Mouse (Mus musculus) T-helper 1 cell (primary cell): ENCODE measurements around the gene Clrn3.

Experiments used
- in situ Hi-C: fragments of 300-600 bp; cut with MboI, MseI; formaldehyde crosslinking; loops from one replicate; pipeline ENCODE4 v1.15.1; 2025; ENCODE audit warnings: high pct_unique_total_duplicates

Gene Clrn3

DNA sequence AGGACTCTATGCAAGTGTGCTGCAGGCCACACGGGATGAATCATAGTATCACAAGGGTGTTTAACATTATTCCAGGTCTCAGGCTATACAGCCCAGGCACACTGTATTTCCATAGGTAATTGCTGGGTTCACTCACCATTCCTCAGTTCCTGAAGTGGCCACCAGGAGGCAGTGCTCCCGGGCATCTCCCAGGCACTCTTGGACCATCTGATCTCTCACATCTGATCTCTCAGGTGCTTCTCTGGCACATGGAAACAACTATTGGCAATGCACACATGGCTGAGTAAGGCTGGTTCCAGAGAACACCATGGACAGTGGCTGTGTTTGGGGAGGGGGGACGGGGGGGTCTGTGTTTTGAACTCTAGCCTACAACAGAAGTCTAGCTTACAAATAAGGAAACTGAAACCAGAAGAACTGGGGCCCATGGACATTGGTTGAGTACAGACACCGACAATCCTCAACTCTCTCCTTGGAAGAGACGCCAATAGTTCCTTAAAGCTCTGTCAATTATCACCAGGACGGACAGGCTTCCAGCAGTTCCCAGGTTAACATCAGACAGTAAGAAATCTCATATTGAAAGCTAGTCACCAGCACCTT, 40.1 kb downstream of the Clrn3 start:
- in situ Hi-C loops = no loop called here

DNA sequence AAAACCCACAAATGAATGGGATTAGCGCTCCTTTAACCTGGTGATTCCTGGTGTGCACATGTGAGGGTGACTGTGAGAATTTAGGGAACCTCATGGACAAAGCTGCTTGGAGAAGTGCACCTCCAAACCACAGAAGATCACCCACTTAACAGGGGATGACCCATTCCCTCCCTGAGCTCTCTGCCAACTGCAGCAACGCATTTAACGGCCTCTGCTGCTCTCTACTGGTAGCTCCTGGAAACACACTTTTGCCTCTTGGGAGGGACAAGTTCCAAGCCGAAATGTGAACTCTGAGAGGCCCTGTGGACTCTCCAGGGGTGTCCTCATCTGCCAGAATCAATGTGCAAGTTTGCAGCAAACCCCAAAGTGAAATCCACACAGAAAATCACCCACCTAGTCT, 41.0 kb downstream of the Clrn3 start:
- in situ Hi-C loops = no loop called here

DNA sequence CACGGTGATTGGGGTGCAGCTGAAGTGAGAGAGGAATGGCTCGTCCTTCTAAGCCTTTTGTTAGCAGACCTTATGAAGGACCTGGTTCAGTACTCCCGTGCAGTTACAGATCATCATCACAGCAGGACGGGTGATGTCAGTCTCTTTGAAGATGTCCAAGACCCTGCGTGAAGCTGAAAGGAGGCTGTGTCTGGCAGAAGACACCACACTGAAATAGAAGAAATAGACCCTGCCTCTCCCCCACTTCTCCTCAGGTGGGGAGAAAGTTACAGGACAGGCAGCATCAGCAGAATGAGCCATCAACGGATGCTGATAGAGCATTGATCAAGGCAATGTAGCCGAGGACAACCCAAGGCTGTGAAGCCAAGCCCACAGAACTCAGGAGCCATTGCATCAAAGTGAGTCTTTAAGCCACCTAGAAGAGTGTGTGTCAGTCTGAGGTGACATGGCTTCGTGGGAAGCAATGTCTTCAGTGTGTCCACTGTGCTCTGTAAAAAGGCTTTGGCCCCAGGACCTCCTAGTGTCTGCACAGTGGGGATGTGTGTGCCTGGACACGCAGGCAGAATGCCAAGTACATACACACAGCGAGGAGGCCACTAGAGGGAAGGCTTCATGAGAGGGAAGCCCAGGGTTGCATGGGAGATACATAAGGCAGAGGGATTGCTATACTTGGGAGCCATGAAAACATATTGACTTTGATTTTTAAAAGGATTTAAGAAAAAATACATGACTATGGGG, 41.6 kb downstream of the Clrn3 start:
- in situ Hi-C loops = no loop called here

DNA sequence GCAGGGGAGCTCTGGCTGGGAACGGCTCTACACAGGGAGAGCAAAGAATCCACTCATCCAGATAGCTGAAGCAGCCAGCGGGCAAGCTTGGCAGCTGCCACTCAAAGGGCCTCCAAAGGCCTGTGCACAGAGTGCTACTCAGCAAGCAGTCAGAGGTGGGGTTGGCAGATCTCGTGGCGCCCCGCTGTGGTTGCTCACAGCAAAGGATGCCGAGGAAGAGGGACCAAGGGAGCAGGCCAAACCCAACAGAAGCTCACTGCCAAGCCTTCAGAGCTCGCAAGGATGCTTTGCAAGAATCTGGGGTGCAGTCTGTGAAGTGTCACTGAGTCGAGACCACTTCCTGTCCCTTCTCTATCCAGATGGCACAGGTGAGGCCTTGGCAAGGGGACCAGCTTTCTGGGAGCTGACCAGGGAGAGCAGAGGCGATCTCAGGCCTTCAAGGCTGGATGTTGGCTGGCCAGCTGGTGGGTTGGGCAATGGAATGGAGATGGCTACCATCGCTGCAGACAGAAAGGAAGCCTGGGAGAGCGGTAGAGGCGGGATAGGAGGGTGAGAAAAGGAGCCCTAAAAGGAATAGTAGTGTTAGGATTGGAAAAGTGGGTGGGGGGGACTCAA, 42.6 kb downstream of the Clrn3 start:
- in situ Hi-C loops = no loop called here

DNA sequence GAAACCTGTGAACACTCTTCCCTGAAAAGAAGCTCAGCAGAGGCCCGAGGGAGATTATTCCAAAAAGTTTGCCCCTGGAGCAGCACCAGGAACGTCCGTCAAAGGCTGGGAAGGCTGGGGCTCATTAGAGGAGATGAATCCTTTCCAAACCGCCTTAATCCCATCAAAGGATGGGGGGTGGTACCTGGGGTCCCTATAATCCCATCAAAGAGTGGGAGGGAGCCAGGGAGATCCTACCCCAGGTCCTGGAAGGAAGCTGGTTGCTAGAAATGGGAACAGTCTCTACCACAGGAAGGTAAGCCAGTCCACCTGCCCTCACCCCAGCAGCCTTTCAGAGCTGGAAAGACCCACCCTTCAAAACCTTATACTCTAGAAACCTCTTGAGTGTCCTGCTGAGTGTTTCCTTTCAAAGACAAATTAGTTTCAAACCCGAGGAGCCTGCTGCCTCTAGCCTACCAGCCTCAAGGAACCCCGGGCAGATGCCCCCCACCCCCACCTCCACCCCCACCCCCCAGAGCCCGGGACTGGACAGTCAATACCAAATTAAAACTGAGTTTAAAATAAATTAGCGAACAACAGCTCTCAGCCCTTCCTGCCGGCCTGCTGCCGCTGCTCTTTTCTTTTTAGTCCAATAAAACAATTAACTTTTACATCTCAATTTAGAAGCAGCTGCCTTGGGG, 43.2 kb downstream of the Clrn3 start:
- in situ Hi-C loops = no loop called here

DNA sequence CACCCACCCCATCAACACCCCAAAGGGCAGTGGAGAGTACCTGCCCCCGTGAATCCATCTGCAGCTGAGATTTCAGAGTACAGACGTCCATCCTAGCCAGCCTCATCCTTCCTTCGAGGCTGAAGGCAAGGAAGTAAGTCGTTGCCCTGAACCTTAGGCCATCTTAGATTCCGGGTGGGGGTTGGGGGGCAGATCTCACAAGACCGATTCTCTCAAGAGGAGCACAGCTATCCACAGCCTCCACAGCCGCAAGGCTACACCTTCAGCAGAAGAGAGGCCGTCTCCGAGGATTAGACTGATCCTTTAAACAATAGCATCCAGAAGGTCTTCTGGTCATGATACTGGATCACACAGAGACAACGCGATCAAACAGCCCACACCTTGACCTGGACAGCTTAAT, 44.1 kb downstream of the Clrn3 start:
- in situ Hi-C loops = no loop called here

DNA sequence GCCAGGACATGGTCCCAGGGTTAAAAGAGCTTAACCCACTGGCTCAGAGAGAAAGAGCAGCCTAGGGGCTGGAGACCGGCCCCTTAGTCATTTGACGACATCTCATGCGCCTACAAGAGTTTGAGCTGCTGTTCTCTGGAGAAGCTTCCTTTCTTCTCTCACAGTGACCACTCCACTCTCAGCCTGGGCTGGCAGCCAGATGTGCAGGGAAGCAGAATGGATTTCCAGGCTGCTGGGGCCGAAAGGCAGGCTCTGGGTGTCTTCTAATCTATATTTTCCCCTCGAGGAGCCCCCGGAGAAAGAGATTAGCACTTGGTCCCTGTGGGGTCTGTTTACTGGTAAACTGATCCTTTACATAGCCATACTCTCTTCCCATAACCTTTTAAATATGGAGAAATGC, 44.7 kb downstream of the Clrn3 start:
- in situ Hi-C loops = no loop called here

DNA sequence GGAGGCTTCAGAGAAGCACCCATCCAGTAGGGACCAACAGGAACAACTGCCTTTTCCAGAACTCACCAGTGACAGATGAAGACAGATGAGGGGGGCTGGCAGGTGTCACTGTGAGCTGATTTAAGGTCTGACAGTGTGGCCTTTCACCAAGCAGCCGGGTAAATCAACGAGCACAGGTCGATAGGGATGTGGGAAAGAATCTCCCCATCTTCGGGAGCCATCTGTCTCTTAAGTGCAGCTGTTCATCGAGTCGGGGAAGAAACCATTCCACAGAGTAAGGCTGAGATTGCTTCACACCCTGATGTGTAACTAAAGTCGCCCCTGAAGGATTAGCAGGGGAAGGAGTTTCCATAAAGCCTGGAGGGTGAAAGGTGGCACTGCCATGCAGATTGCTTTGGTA, 47.3 kb downstream of the Clrn3 start:
- in situ Hi-C loops = no loop called here

DNA sequence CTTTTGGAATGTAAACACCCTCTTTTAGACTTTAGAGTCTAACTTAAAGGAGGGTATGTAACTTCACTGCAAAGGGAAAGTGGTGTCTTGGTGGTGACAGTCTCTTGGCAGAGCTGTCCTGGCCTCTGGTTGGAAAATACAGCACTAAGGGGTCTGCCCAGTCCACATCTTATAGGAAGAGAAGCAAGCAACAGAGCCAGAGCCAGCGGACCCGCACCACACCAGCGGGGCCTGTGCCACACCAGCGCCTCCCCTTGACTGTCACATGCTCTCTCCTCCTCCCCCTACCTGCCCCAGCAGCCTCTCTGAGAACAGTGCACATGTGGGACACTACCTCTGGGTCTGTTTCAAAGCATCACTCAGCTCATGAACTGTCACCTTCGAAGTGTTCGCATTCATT, 48.5 kb downstream of the Clrn3 start:
- in situ Hi-C loops = loop anchor here (5.0 to 10.0 kb wide), 2 partner anchors 73 to 1055 kb away; no protein-coding TSS in a partner anchor

DNA sequence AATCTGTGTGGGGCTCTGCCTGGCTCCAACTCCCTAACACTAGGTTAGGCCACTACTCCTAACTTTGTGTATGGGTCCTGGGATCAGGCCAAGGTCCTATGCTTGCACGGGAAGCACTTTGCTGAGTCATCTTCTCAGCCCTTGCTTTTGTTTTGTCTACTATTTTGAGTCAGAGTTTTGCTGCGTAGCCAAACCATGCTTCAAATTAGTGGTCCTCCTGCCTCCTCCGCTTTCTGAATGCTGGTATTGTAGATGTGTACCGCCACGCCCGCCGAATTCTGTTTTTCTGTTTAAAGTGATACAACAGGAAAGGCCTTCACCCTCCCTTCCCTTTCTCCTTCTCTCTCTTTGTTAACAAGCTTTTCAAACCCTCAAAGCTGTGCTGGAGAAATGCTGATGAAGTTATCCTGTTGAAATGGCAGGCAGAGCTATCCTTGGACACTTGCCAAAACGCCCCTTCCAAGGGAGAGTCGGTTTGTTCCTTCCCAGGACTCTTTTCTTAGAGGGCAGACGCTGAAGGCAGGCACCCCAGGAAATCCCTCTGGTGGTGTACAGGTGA, 49.1 kb downstream of the Clrn3 start:
- in situ Hi-C loops = loop anchor here (5.0 to 10.0 kb wide), 2 partner anchors 72 to 1055 kb away; no protein-coding TSS in a partner anchor

DNA sequence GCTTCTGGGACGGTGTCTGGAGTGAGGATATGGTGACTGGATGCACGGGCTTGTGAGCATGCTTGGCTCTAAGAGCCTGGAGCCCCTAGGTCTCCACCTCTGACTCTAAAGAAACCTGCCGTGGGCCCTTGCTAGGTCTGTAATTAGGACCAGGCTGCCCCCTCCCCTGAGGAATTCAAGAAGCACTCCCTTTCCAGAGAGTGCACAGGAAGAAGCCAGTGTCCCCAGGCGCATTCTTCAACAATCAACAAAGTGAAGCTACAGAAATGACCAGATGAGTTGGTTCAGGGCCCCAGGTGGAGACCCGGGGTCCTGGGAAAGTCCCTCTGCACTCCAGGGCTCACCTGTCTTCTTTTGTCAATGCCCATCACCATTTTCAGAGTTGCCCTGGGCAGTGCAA, 51.2 kb downstream of the Clrn3 start:
- in situ Hi-C loops = loop anchor here (5.0 to 10.0 kb wide), 2 partner anchors 70 to 1052 kb away; no protein-coding TSS in a partner anchor

DNA sequence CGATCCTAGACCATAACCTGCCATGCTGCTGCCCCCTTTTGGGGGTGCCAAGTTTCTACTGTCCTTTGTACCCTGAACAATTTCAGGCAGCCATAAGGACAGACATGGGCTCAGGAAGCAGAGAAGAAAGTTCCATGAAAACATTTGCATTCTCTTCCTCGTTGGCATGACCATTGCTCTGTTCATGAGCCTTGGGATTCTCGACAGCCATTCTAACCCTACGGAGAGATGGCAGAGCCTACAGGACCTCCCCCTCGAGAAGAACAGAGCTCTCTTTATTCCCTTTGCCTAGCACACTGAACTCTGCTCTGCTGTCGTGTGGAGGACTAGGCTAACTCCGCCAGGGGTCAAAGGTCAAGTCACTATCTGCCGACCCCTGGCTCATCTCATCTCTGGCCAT, 52.5 kb downstream of the Clrn3 start:
- in situ Hi-C loops = loop anchor here (5.0 to 10.0 kb wide), 2 partner anchors 69 to 1051 kb away; no protein-coding TSS in a partner anchor

DNA sequence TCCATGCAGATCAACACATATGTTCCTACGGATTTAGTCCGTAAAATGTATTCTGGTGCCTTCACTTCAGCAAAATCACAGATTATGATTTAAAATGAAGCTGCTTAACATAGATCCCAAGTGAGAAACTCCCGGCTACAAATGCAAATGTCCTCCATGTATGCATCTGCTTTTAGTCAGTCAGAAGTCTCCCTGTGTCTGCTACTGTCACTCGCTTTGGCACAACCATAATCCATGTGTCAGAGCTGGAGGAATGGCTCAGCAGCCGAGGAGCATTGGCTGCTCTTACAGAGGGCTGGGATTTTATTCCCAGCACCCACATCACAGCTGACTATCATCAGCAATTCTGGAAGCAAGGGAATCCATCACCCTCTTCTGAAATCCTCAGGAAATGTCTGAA, 58.1 kb downstream of the Clrn3 start:
- in situ Hi-C loops = loop anchor here (10.0 to 25.0 kb wide), 2 partner anchors 1046 to 1633 kb away; no protein-coding TSS in a partner anchor

DNA sequence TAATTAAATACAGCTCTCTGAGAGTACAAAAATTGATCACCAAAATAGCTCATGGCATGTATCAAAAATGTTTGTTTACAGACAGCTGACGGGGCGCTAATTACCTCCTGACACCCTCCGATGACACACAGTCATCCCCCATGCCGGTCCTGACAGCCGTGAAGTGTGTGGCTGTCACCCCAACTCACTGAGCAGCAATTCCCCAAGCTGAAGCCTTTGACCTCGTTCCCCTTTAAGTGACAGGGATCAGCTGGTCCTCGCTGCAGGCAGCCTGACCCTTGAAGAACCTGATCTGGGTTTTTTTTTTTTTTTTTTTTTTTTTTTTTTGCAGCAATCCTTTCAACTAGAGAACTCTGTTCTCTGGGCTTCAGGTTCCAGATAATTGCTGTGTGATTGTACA, 59.8 kb downstream of the Clrn3 start:
- in situ Hi-C loops = loop anchor here (25.0 kb wide), 1 partner anchor 1631 kb away; no protein-coding TSS in a partner anchor

DNA sequence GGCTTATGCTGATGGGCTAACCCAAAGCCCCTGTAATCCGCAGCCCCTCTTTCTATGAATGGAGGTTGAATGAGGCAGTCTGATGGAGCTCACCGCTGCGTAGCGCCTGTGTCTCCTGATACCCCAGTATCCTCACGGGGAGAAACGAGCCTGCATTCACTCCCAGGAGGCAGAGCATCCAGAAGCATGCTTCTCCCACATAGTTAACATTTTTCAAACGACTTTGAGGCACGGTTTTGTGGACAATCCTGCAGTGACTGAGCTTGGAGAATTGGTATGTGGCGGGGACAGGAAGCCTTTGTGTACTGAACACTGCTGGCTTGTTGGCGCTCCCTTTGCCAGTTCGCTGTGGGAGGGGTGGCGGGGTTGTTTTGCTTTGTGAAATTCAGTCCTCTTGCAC, 63.2 kb downstream of the Clrn3 start:
- in situ Hi-C loops = loop anchor here (25.0 kb wide), 1 partner anchor 1628 kb away; no protein-coding TSS in a partner anchor

DNA sequence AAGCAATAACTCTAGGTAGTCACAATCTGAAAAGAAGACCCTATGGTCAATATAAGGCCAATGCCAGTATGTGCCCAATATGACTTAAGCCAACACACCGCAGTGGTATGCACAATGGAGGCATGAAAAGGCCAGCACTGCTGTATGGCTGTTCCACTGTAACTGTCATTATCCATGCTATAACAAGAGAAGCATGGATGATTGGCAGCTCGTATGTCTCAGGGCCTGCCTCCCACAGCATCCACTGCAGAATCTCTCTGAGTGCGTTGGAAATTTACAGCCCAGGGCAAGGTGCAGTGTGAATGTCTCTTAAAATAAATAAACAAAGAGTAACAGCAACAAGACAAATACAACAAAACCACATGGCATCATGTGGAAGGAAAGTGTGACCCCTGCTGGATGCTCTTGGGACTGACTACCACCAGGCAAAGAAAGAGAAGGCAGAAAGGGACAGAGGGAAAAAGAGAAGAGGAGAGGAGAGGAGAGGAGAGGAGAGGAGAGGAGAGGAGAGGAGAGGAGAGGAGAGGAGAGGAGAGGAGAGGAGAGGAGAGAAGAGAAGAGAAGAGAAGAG, 63.7 kb downstream of the Clrn3 start:
- in situ Hi-C loops = loop anchor here (25.0 kb wide), 1 partner anchor 1627 kb away; no protein-coding TSS in a partner anchor
